Mouse (Mus musculus) lung, postnatal 0 days (tissue): ENCODE data around the gene Rpl23. TPM values are rescaled to one million over a fixed set of nuclear protein-coding genes. Genes with fewer than 3 reads are reported as not detected.

Source experiments
- ATAC-seq: fragments of 200-750 bp; cut with Nextera tagmentation; 2 replicates; pipeline ENCODE4 v1.8.0; 2017; ENCODE audit warnings: moderate library complexity
- DNase-seq: peaks from one replicate; pipeline ENCODE4 v3.0.0-alpha.2; 2016; ENCODE audit warnings: low spot score
- H3K27ac ChIP-seq: fragments of 300-500 bp; sonication (generic); 2 replicates; pipeline ENCODE4 v1.5.1; 2014; ENCODE audit warnings: antibody characterized with exemption, mild to moderate bottlenecking, low read length, mixed read lengths
- H3K27me3 ChIP-seq: fragments of 300-500 bp; sonication (generic); replicated peaks from 2 replicates; pipeline ENCODE4 v1.6.1; 2014; ENCODE audit warnings: low read length, mixed read lengths; ENCODE audit not compliant: insufficient read depth
- H3K36me3 ChIP-seq: fragments of 300-500 bp; sonication (generic); 2 replicates; pipeline ENCODE4 v1.6.1; 2014; ENCODE audit warnings: low read length, mixed read lengths; ENCODE audit not compliant: insufficient read depth
- H3K4me1 ChIP-seq: fragments of 300-500 bp; sonication (generic); 2 replicates; pipeline ENCODE4 v1.6.1; 2014; ENCODE audit warnings: antibody characterized with exemption, low read depth, low read length, mixed read lengths; ENCODE audit not compliant: insufficient read depth
- H3K4me2 ChIP-seq: fragments of 300-500 bp; sonication (generic); replicated peaks from 2 replicates; pipeline ENCODE4 v1.6.1; 2014; ENCODE audit warnings: low read depth, mild to moderate bottlenecking, low read length, moderate library complexity, mixed read lengths
- H3K4me3 ChIP-seq: fragments of 300-500 bp; sonication (generic); 2 replicates; pipeline ENCODE4 v1.5.1; 2014; ENCODE audit warnings: low read depth, low read length
- H3K9ac ChIP-seq: fragments of 300-500 bp; sonication (generic); replicated peaks from 2 replicates; pipeline ENCODE4 v1.6.1; 2014; ENCODE audit warnings: low read depth, mild to moderate bottlenecking
- H3K9me3 ChIP-seq: fragments of 300-500 bp; sonication (generic); 2 replicates; pipeline ENCODE4 v1.6.1; 2016; ENCODE audit warnings: low read length, mixed read lengths
- CTCF ChIP-seq: IDR thresholded peaks from 2 replicates; pipeline ENCODE4 v1.5.1; 2016; ENCODE audit warnings: antibody characterized with exemption, mild to moderate bottlenecking
- EP300 ChIP-seq: IDR thresholded peaks from 2 replicates; pipeline ENCODE4 v1.6.1; 2016; ENCODE audit warnings: antibody characterized with exemption, mild to moderate bottlenecking, control low read depth
- WGBS: fragments of 180-500 bp; shearing (Covaris S2); extraction: QIAGEN DNeasy Blood & Tissue Kit; methylation state at CpG from one replicate; pipeline ENCODE4 v1.1.7; 2014; 5-methylcytosine and 5-hydroxymethylcytosine counted together
- polyA plus RNA-seq: library from polyadenylated mRNA; unstranded; fragments of >200 nt; fragmentation: Nextera tagmentation; extraction: Ambion mirVana; gene quantifications from 2 replicates; pipeline ENCODE4 v1.2.1, GENCODE M21; 2015

Gene Rpl23
- polyA plus RNA-seq, 1 experiment from 2014 or later = 478 TPM

DNA sequence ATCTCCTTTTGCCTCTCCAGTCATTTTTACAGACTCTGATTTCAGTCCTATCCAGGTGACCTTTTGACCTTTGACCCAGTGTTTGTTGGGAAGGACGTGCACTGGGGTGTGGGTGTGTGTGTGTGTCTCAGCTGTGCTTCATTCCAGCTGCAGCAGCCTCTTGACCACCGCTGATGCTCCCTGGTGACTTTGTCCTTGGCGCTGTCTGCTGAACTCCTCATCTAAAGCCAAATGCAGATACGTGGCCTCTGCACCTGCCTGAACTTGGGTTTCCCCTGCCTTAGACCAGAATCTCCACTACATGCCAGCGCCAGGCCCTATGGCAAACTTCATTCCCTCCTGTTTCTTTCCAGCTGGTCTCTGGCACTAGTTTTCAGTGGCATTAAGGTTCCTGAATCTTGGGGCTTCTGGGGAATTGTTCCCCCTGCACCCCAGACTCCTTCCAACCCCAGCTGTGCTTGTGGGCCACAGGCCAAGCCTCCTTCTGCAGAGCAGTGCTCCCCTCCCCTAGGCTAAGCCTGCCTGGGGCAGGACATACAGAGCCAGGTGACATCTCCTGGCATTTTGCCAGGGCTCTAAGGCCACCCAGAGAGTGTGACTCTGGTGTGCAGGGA, 26.5 kb upstream of the Rpl23 start:
- H3K36me3 ChIP-seq = peaks cover 11% of the 10 kb centered on the region; the same call in 1 of the 2 replicates
- H3K9me3 ChIP-seq = no peaks in the 10 kb centered on the region
- no peak for ATAC-seq
- 29% methylated on average over 5 of the region's 5 CpGs for WGBS
- TF ChIP-seq CTCF (no peak), EP300 (no peak)
- H3K27me3 ChIP-seq = no peaks in the 10 kb centered on the region
- H3K9ac ChIP-seq = no peak overlapping the region
- no peak overlapping the region for H3K4me3 ChIP-seq
- H3K4me2 ChIP-seq = peak overlapping the region; percentile 3; the same call in 1 of the 2 replicates
- H3K4me1 ChIP-seq = peaks cover 63% of the 10 kb centered on the region
- no peak for DNase-seq
- peak overlapping the region; percentile 71 for H3K27ac ChIP-seq

DNA sequence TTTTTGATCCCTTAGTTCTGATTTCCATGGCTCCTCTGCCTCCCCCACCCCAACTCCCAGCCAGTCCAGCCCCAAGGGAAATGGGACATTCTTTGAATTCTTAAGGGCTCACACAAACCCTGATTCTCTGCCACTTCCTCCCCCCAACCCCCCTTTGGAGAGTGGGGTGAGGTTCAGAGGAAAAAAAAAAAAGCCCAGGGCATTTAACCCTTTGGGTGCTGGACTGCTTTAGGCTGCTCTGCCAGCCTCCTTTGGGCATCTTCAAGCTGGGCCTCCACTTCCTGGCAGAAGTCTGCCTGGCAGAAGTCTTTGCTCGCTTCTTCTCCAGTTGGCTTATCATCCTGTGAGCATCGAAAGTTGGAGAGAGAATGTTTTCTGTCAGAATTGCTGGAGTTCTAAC, 25.9 kb upstream of the Rpl23 start:
- H3K9ac ChIP-seq = no peak overlapping the region
- peak; percentile 82 for DNase-seq
- no peak overlapping the region; the same call in 1 of the 2 replicates for H3K4me2 ChIP-seq
- no peak overlapping the region for H3K4me3 ChIP-seq
- H3K27ac ChIP-seq = peak overlapping the region; percentile 71
- WGBS = 12% methylated on average over 2 of the region's 2 CpGs
- ATAC-seq = peak; percentile 29; the same call in 1 of the 2 replicates
- H3K9me3 ChIP-seq = no peaks in the 10 kb centered on the region
- H3K4me1 ChIP-seq = peaks cover 66% of the 10 kb centered on the region
- TF ChIP-seq EP300 (peak; percentile 69), CTCF (no peak)
- peaks cover 11% of the 10 kb centered on the region; the same call in 1 of the 2 replicates for H3K36me3 ChIP-seq
- no peaks in the 10 kb centered on the region for H3K27me3 ChIP-seq

DNA sequence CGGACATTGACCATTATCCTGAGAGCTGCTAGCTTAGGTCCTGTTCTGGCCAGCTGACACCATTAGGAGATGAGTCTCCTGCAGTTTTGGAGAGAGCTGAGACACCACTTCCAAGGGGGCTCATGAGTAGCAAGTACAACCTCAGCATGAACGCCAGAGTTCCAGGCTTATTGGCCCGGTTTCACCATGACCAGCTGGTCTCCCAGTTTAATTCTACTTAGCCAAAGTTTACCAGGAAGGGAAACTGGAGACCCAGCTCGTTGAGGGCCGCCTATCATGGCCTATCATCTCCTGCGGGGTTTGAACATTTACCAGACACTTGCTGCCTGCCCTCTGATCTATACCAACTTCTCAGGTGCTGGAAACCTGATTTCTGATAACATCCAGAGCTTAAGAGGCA, 25.4 kb upstream of the Rpl23 start:
- DNase-seq (no peak), ATAC-seq (no peak)
- H3K4me2 ChIP-seq = no peak overlapping the region
- H3K9me3 ChIP-seq = no peaks in the 10 kb centered on the region
- no peaks in the 10 kb centered on the region for H3K27me3 ChIP-seq
- peaks cover 64% of the 10 kb centered on the region for H3K4me1 ChIP-seq
- peaks cover 11% of the 10 kb centered on the region; the same call in 1 of the 2 replicates for H3K36me3 ChIP-seq
- no peak for TF ChIP-seq CTCF
- no peak for TF ChIP-seq EP300
- H3K9ac ChIP-seq = no peak overlapping the region
- WGBS = 11% methylated on average over 6 of the region's 6 CpGs
- peak overlapping the region; percentile 71 for H3K27ac ChIP-seq
- H3K4me3 ChIP-seq = no peak overlapping the region

DNA sequence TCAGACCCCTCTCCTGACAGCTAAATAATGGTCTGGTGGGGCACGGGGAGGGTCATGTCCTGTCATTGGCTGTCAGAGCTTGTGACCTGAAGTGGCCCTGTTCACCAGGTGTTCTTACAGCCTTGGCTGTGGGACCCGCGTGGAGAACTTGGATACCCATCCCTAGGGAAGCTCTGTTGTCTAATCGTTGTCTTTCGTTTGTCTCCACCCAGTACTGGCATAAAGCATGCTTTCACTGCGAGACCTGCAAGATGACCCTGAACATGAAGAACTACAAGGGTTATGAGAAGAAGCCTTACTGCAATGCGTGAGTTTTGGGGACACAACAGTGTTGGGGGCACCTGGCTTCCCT, 24.4 kb upstream of the Rpl23 start:
- WGBS = 48% methylated on average over 7 of the region's 7 CpGs
- Histone ChIP-seq H3K9me3 (no peaks in the 10 kb centered on the region), H3K4me3 (no peak overlapping the region), H3K4me2 (0 out of 2 replicates have a peak overlapping the region, but pooled peaks have one; percentile 6), H3K27me3 (no peaks in the 10 kb centered on the region), H3K4me1 (peaks cover 63% of the 10 kb centered on the region), H3K36me3 (peaks cover 11% of the 10 kb centered on the region; the same call in 1 of the 2 replicates), H3K9ac (no peak overlapping the region), H3K27ac (0 out of 2 replicates have a peak overlapping the region, but pooled peaks have one; percentile 80)
- TF ChIP-seq EP300 (no peak), CTCF (no peak)
- ATAC-seq = no peak
- DNase-seq = no peak

DNA sequence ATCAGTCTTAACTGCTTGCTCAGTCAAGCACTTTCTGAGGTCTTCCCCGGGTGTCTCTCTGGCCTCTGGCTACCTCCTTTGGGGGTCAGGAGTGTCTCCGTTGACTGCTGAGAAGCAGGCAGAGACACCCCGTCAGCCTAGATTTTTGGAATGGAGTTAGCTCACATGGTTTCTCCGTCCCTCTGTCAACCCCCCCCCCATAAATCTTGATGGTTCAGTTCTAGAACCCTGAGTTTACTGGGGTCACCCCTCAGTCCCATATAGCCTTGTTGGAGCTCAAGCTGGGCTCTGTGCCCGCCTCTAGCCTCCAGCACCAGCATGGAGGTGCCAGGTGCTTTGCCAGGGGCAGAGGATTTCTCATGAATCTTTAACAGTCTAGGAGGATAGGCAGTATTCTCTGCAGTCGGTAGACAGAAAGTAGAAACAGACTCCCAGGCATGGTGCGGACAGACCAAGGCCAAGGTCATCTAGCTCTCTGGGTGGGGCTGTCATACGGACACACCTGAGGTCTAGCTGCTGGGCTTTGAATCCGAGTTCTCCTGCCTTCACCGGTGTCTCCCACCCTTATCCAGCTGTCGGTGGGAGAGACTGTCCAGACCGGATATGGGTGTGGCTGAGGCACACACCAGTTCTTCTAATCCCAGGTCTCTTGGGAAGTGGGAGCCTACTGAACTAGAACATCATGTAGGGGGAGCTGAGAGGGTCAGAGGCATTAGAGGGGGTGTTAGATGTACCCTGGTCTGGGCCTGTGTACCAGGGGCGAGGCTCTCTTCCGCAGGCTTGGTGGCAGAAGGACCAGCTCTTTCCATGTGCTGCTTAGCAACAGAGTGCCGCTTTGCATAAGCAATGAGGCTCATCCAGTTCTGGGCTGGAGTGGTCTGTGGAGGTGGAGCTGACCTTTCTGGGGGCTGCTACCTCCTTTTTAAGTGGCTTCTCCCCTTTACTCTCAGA, 23.7 kb upstream of the Rpl23 start:
- no peaks in the 10 kb centered on the region for H3K9me3 ChIP-seq
- peaks cover 65% of the 10 kb centered on the region for H3K4me1 ChIP-seq
- H3K9ac ChIP-seq = no peak overlapping the region; the same call in 1 of the 2 replicates
- peak overlapping the region; percentile 11; the same call in 1 of the 2 replicates for H3K4me2 ChIP-seq
- peak; percentile 49 for DNase-seq
- ATAC-seq = peak; percentile 14
- no peaks in the 10 kb centered on the region for H3K27me3 ChIP-seq
- WGBS = 19% methylated on average over 15 of the region's 15 CpGs
- H3K27ac ChIP-seq = peak overlapping the region; percentile 80
- TF ChIP-seq CTCF (no peak), EP300 (no peak)
- H3K36me3 ChIP-seq = peaks cover 11% of the 10 kb centered on the region; the same call in 1 of the 2 replicates
- H3K4me3 ChIP-seq = no peak overlapping the region
